Mouse (Mus musculus): ENCODE measurements at regions not wholly inside any gene's neighbourhood (a gene's known extent, or its start where the extent isn't known, plus 50 kb on each side); places are given as distances from the start of the nearest gene placed in this dataset.

DNA sequence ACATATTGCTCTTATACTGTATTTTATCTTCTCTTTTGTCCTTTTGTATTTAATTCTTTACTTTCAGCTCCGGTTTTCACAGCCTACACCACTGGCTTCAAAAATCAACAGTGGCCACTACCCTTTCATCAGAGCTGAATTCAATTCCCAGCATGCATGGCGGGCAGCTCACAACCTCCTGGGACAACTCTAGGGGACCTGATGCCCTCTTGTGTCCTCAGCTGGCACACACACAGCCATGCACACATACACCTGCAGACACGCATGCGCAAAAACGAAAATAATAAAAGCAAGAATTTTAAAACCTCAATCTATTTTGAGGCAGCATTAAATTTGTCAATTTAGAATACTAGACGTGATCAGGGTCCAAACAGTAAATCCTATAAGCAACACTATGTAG lies 82.6 kb upstream of the Samsn1 start:
- no peak for TF ChIP-seq CTCF (IDR thresholded peaks at IDR 0.05)
- no peak for TF ChIP-seq POLR2A (IDR thresholded peaks at IDR 0.05; ENCODE audit: insufficient read depth, low read depth, low read length)

All from heart, adult 2 months (tissue).